Mouse (Mus musculus): ENCODE measurements around the gene Nfatc2.

GRCm38 (mm10) chr2:168600750-168601490, 537 bp downstream of the Nfatc2 start:
- TF ChIP-seq FLI1 (IDR thresholded peaks at IDR 0.05; ENCODE audit: low read length), result no peak
- no peak for TF ChIP-seq GATA1 (IDR thresholded peaks at IDR 0.05; ENCODE audit: borderline replicate concordance, low read length)

Measured in megakaryocyte, embryonic 14.5 days (primary cell).